Mouse (Mus musculus): ENCODE measurements around the gene Cers1. TPM values are rescaled to one million over a fixed set of nuclear protein-coding genes. Genes with fewer than 3 reads are reported as not detected.

Gene Cers1
- total and polyA plus RNA-seq, 3 experiments, result 0.13 TPM; not detected in 2

DNA sequence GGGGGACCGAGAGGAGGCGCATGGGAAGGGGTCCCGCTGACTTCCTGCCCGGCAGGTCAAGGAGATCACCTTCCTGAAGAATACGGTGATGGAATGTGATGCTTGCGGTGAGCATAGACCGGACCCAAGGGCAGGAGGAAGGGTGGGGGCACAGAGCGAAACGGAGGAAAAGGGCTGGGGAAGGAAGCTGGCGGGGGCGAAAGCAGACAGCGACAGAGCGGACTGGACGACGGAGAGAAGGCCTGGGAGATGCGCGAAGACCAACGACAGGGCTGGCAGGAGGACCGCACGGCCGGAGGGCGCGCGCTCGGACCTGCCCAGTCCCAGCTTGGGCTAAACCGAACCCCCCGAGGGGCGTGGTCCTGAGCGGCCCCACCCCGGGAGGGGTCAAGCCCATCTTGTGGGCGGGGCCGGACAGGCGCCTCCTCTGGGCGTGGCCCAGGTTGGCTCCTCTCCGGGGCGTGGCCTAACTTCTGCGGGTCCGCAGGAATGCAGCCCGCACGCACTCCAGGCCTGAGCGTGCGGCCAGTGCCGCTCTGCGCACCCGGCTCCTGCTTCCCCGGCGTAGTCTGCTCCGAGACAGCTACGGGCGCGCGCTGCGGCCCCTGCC lies 58.8 kb downstream of the Cers1 start:
- Histone ChIP-seq H3K79me2 (replicated peaks; ENCODE audit: control insufficient read depth, extremely low read depth, insufficient read depth, poor library complexity, severe bottlenecking) (no peaks in the 10 kb centered on the region), H3K36me3 (replicated peaks in 1 of 2; ENCODE audit: control insufficient read depth in 1 of 2, insufficient read depth in 1 of 2, low read length in 1 of 2) (no peaks in the 10 kb centered on the region), H3K27ac (ENCODE audit: insufficient read depth, low read depth) (no peak overlapping the region), H3K27me3 (replicated peaks) (peaks cover 9% of the 10 kb centered on the region), H3K4me3 (replicated peaks in 1 of 3; ENCODE audit: low read depth in 2 of 3, low read length in 2 of 3, poor library complexity in 1 of 3) (no peak overlapping the region), H3K9ac (ENCODE audit: insufficient read depth, low read depth) (no peak overlapping the region), H3K4me1 (ENCODE audit: control insufficient read depth in 1 of 2, insufficient read depth in 2 of 2) (peaks cover 3 to 11% of the 10 kb centered on the region in 2 experiments), H3K9me3 (replicated peaks; ENCODE audit: low read length) (peaks cover 22% of the 10 kb centered on the region), H3K4me2 (ENCODE audit: insufficient read depth, low read depth, poor library complexity, severe bottlenecking) (no peak overlapping the region)
- dilution Hi-C loops (cut with MboI; ENCODE audit: extremely low pct_ligation_motif_present, extremely low pct_unique_long_range_greater_than_20kb, low sequenced_read_pairs), result no loop called here
- TF ChIP-seq RCOR1 (conservative IDR thresholded peaks at IDR 0.05; ENCODE audit: low read depth, low read length), result no peak
- TF ChIP-seq NELFE (IDR thresholded peaks at IDR 0.05; ENCODE audit: low read depth, low read length), result no peak
- TF ChIP-seq ZC3H11A (IDR thresholded peaks at IDR 0.05; ENCODE audit: low read depth, low read length), result no peak
- no peak for TF ChIP-seq PAX5 (IDR thresholded peaks at IDR 0.05; ENCODE audit: low read length)
- no peak for TF ChIP-seq KAT2A (IDR thresholded peaks at IDR 0.05; ENCODE audit: insufficient replicate concordance, low read length)
- no peak for TF ChIP-seq ELF1 (IDR thresholded peaks at IDR 0.05; ENCODE audit: low read depth, low read length)
- in situ Hi-C loops (cut with MboI; ENCODE audit: low pct_ligation_motif_present, low pct_unique_long_range_greater_than_20kb, low sequenced_read_pairs), result no loop called here
- no peak for DNase-seq (ENCODE audit: extremely low read depth)

DNA sequence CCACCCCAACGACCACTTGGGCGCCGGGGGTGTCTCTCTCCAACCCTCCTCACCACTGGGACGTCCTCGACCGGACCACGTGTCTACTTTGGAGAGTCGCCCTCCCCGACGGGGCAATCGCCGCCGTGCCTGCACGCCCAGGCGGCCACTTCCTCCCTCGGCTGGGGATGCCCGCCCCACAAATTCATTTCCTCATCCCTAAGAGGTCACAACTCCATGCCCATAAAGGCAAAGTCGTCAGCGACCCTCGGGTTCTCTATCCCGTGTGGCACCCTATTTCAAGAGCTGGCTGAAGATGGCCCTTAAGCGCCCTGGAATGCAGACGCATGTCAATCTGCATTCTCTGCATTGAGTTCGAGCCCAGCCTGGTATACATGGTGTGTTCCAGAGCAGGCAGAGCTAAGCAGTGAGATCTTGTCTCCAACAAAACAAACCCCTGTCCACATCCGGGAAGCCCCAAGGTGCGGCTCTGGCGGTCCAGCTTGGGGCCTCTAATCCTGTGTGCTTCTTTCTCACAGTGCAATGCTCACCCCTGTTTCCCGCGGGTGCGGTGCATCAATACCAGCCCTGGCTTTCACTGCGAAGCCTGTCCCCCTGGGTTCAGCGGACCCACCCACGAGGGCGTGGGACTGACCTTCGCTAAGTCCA lies 59.8 kb downstream of the Cers1 start:
- Histone ChIP-seq H3K79me2 (replicated peaks; ENCODE audit: control insufficient read depth, extremely low read depth, insufficient read depth, poor library complexity, severe bottlenecking) (no peaks in the 10 kb centered on the region), H3K4me2 (ENCODE audit: insufficient read depth, low read depth, poor library complexity, severe bottlenecking) (no peak overlapping the region), H3K4me1 (ENCODE audit: control insufficient read depth in 1 of 2, insufficient read depth in 2 of 2) (peaks cover 3 to 11% of the 10 kb centered on the region in 2 experiments), H3K27ac (ENCODE audit: insufficient read depth, low read depth) (no peak overlapping the region), H3K27me3 (replicated peaks) (peaks cover 9% of the 10 kb centered on the region), H3K9me3 (replicated peaks; ENCODE audit: low read length) (peaks cover 22% of the 10 kb centered on the region), H3K4me3 (replicated peaks in 1 of 3; ENCODE audit: low read depth in 2 of 3, low read length in 2 of 3, poor library complexity in 1 of 3) (no peak overlapping the region), H3K36me3 (replicated peaks in 1 of 2; ENCODE audit: control insufficient read depth in 1 of 2, insufficient read depth in 1 of 2, low read length in 1 of 2) (no peaks in the 10 kb centered on the region), H3K9ac (ENCODE audit: insufficient read depth, low read depth) (no peak overlapping the region)
- TF ChIP-seq CTCF (conservative IDR thresholded peaks at IDR 0.05 in 1 of 2, IDR thresholded peaks at IDR 0.05 in 1 of 2; ENCODE audit: low read depth in 2 of 2, low read length in 2 of 2), result no peak
- TF ChIP-seq KAT2A (IDR thresholded peaks at IDR 0.05; ENCODE audit: insufficient replicate concordance, low read length), result no peak
- no peak for TF ChIP-seq MAX (IDR thresholded peaks at IDR 0.05; ENCODE audit: low read length)
- TF ChIP-seq UBTF (IDR thresholded peaks at IDR 0.05; ENCODE audit: low read depth, low read length), result no peak
- no peak for TF ChIP-seq USF1 (IDR thresholded peaks at IDR 0.05; ENCODE audit: low read depth, low read length)
- TF ChIP-seq POLR2A (IDR thresholded peaks at IDR 0.05; ENCODE audit: low read depth, low read length), result no peak
- TF ChIP-seq RCOR1 (conservative IDR thresholded peaks at IDR 0.05; ENCODE audit: low read depth, low read length), result no peak
- no peak for TF ChIP-seq MYC (IDR thresholded peaks at IDR 0.05; ENCODE audit: low read depth, low read length)
- no peak for DNase-seq (ENCODE audit: extremely low read depth)
- in situ Hi-C loops (cut with MboI; ENCODE audit: low pct_ligation_motif_present, low pct_unique_long_range_greater_than_20kb, low sequenced_read_pairs), result no loop called here
- dilution Hi-C loops (cut with MboI; ENCODE audit: extremely low pct_ligation_motif_present, extremely low pct_unique_long_range_greater_than_20kb, low sequenced_read_pairs), result no loop called here

DNA sequence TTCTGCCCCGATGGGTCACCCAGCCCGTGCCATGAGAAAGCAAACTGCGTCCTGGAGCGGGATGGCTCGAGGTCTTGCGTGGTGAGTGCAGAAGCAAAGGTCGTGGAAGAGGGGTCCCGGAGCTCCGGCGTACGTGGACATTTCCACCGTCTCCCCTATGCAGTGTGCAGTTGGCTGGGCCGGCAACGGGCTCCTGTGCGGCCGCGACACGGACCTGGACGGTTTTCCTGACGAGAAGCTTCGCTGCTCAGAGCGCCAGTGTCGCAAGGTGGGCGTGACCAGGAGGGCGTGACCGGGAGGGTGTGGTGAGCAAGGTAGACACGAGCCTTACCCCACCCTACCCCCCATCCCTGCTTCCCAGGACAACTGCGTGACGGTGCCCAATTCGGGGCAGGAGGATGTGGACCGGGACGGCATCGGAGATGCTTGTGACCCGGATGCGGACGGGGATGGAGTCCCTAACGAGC lies 60.7 kb downstream of the Cers1 start:
- Histone ChIP-seq H3K9me3 (replicated peaks; ENCODE audit: low read length) (peaks cover 22% of the 10 kb centered on the region), H3K79me2 (replicated peaks; ENCODE audit: control insufficient read depth, extremely low read depth, insufficient read depth, poor library complexity, severe bottlenecking) (no peaks in the 10 kb centered on the region), H3K27me3 (replicated peaks) (peaks cover 9% of the 10 kb centered on the region), H3K36me3 (replicated peaks in 1 of 2; ENCODE audit: control insufficient read depth in 1 of 2, insufficient read depth in 1 of 2, low read length in 1 of 2) (no peaks in the 10 kb centered on the region), H3K9ac (ENCODE audit: insufficient read depth, low read depth) (no peak overlapping the region), H3K4me3 (replicated peaks in 1 of 3; ENCODE audit: low read depth in 2 of 3, low read length in 2 of 3, poor library complexity in 1 of 3) (no peak overlapping the region), H3K4me2 (ENCODE audit: insufficient read depth, low read depth, poor library complexity, severe bottlenecking) (no peak overlapping the region), H3K4me1 (ENCODE audit: control insufficient read depth in 1 of 2, insufficient read depth in 2 of 2) (peaks cover 3 to 11% of the 10 kb centered on the region in 2 experiments), H3K27ac (ENCODE audit: insufficient read depth, low read depth) (no peak overlapping the region)
- DNase-seq (ENCODE audit: extremely low read depth), result no peak
- in situ Hi-C loops (cut with MboI; ENCODE audit: low pct_ligation_motif_present, low pct_unique_long_range_greater_than_20kb, low sequenced_read_pairs), result no loop called here
- dilution Hi-C loops (cut with MboI; ENCODE audit: extremely low pct_ligation_motif_present, extremely low pct_unique_long_range_greater_than_20kb, low sequenced_read_pairs), result no loop called here
- TF ChIP-seq ZNF384 (IDR thresholded peaks at IDR 0.05; ENCODE audit: low read depth, low read length) (no peak), ZKSCAN1 (IDR thresholded peaks at IDR 0.05; ENCODE audit: borderline replicate concordance, low read depth, low read length) (no peak), EP300 (IDR thresholded peaks at IDR 0.05; ENCODE audit: low read length) (no peak), RCOR1 (conservative IDR thresholded peaks at IDR 0.05; ENCODE audit: low read depth, low read length) (no peak), MEF2A (IDR thresholded peaks at IDR 0.05; ENCODE audit: borderline replicate concordance, low read depth, low read length) (no peak), ETS1 (conservative IDR thresholded peaks at IDR 0.05; ENCODE audit: low read depth, low read length) (no peak), GABPA (IDR thresholded peaks at IDR 0.05; ENCODE audit: insufficient replicate concordance, low read depth, low read length) (no peak), ZC3H11A (IDR thresholded peaks at IDR 0.05; ENCODE audit: low read depth, low read length) (no peak), E2F4 (IDR thresholded peaks at IDR 0.05; ENCODE audit: insufficient replicate concordance, low read depth, low read length) (no peak), CHD1 (IDR thresholded peaks at IDR 0.05; ENCODE audit: low read depth, low read length) (no peak), UBTF (IDR thresholded peaks at IDR 0.05; ENCODE audit: low read depth, low read length) (no peak), SIN3A (IDR thresholded peaks at IDR 0.05; ENCODE audit: low read length) (no peak), MXI1 (IDR thresholded peaks at IDR 0.05; ENCODE audit: low read depth, low read length) (no peak), ZMIZ1 (IDR thresholded peaks at IDR 0.05; ENCODE audit: low read depth, low read length) (no peak), SMC3 (IDR thresholded peaks at IDR 0.05; ENCODE audit: low read depth, low read length) (no peak), NELFE (IDR thresholded peaks at IDR 0.05; ENCODE audit: low read depth, low read length) (no peak)
